Mouse (Mus musculus): ENCODE data around the gene Plac1. TPM values are rescaled to one million over a fixed set of nuclear protein-coding genes. Genes with fewer than 3 reads are reported as not detected.
A peak's percentile ranks its signal among the peaks of the same experiment; 100 is the strongest.
"Not testable (repeated sequence)": the region's sequence is repeated elsewhere in the genome, so short reads cannot be mapped to it uniquely, and the experiment has no call there.

The Plac1 gene
- not detected for total RNA-seq (2021)
- long read RNA-seq, experiment 1: 0 reads
- long read RNA-seq, experiment 2: 0 reads

- DNase-seq (ENCODE audit: low spot score): no peak
Measured at GRCm38 (mm10) chrX:53240011-53240410, at the start of gene Plac1. Gene Plac1 (minus strand): TSS chrX:53240111.

DNA sequence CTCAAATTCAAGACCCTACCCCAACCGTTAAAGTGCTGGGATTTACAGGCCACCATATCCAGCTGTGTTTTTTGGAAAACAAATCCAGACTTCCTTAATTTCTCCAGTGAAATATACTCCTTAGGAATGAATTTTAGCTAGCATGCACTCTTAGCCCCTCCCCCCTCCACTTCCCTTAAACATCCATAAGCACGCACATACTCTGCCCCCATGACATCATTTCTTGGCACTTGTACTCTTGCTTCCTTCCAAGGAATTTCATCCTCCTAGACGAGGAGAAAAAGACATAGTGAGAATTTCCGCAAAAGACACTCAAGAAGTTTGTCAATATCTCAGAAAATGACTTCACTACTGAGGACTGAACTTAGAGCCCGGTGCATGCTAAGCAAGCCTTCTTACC, 48.0 kb upstream of the Plac1 start:
- DNase-seq (ENCODE audit: low spot score): no peak

DNA sequence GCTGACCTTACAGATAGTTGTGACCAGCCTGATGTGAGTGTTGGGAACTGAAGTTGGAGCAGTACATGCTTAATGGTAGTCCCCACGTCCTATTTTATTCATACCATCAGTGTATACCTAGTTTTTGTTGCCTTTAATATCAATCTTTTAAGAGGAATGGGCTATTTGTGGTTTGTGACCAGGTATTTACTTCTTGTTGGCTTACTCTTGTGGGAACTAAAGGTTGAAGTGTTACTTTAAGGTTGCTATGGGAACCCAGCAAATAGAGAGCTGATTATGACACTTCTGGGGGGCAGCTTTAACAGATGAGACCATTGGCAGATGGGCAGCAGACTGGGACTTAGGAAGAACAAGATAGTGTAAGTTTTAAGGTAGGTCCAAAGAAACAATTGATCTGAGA, 33.2 kb upstream of the Plac1 start, which contains the start of gene Fam122c:
Gene Fam122c (plus strand): TSS at position 301 of the 400 bp plus-strand sequence.
- DNase-seq (ENCODE audit: low spot score): no peak

GRCm38 (mm10) chrX:53271628-53272027, 31.7 kb upstream of the Plac1 start:
- not testable (repeated sequence) for DNase-seq (ENCODE audit: low spot score)

- no peak for DNase-seq (ENCODE audit: low spot score)
Measured at GRCm38 (mm10) chrX:53270063-53270432, 30.1 kb upstream of the Plac1 start.

DNA sequence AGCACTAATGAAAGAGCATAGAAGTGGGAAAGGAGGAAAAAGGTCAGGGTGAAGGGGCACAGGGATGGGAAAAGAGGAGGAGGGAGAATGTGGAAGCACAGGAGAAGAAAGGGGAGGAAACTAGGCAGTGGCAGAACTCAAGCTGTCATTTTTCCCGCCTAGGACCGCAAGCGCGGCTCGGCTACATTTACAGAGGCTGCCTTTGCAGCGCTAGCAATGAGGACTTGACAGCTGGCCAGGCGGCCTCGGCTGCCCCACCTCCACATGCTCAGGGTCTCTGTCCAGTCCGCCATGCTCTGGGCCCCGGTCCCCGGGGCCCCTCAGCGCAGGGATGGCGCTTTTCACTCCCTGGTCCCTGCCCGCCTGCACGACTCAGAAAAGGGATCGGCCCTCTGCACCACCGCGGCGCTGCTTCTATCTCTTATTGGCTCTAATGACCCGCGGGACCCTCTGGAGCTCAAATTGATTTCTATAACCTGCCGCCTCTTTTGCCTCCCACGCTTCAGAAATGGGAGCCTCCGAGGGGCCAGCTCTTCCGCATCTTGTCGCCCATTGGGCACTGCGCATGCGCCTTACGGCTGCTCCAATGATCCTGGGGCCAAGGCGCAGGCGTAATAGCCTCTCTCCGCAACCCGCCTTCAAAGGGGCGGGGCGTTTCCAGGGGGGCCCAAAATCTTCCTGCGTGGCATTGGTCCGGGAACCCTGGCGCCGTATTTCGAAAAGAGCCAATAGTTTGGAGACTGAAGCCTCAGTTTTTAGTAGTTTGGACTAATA, 29.6 kb upstream of the Plac1 start, which contains the start of gene Fam122b:
Gene Fam122b (minus strand): TSS at position 517 of the 774 bp plus-strand sequence.
- peak; percentile 91 for DNase-seq (ENCODE audit: low spot score)

GRCm38 (mm10) chrX:53268856-53269255, 28.9 kb upstream of the Plac1 start:
- peak; percentile 38 for DNase-seq (ENCODE audit: low spot score)

DNA sequence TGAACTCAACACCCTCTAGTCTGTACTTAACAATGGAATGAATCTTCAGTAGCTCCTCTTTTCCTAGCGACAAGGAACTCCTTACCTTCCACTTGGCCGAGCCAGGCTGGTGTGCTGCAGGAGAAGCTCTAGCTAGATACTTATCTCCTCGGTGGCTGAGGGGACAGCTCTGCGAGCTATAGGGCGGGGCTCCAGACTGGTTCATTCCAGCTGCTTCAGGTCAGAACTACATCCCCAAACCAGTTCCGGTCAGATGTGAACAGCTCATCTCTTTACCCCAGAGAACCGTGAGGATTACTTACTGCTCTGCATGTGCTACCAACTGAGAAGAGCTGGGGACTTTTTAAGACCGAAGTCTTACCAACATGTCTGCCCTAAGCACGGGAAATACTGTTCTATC, 26.3 kb upstream of the Plac1 start:
- DNase-seq (ENCODE audit: low spot score): no peak

DNA sequence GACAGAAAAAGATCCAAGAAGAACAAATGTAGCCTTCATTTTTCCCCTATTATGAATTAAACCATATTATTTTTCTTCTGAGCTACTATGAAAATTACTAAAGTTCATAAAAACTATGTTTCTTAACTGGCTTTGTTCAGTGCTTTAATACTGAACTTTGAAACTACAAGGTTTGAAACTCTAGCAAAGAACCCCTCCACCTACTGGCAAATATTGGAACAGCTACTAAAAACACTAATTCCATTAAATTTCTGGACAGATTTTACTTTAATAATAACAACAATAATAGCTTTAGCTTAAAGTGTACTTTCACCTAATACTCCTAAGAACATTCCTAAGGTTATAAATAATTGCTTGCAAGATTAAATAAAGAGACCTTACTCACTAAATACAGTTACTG, 15.3 kb upstream of the Plac1 start:
- no peak for DNase-seq (ENCODE audit: low spot score)

GRCm38 (mm10) chrX:53237971-53238370, 1.9 kb downstream of the Plac1 start:
- no peak for DNase-seq (ENCODE audit: low spot score)

DNA sequence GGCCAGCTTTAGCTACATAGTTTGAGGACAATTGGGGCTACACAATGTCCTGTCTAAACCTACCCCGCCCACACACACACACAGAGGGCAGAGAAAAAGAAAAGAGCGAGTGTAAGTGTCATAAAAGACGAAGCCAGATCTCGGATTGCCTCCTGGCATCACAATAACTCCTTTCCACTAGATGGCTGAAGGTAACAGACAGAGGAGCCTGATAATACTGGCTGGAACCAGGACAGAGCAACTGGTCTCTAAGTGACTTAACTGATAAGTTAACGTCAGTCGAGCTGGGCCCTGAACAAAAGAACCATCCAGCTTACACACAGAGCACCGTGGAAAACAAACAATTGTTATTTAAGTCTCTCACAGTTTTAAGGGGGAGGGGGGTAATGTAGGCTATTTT, 3.5 kb downstream of the Plac1 start:
- no peak for DNase-seq (ENCODE audit: low spot score)

DNA sequence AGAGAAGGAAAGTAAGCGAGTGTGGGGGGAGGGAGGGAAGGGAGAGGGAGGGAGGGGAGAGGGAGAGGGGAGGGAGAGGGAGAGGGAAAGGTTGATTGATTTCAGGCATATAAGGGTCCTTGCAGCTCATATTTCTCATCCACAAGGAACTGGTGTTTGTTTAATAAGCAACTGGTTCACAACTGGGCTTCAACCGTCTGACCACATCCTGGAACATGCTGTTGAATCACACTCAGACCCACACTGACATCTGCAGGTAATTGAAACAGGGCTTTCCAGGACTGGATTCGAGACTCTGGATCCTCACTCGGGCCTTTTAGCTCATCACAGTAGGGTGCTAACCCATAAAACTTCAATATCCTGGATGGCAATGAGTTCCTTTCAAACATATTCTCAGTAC, 6.2 kb downstream of the Plac1 start:
- no peak for DNase-seq (ENCODE audit: low spot score)

- no peak for DNase-seq (ENCODE audit: low spot score)
Measured at GRCm38 (mm10) chrX:53231965-53232364, 7.9 kb downstream of the Plac1 start.

DNA sequence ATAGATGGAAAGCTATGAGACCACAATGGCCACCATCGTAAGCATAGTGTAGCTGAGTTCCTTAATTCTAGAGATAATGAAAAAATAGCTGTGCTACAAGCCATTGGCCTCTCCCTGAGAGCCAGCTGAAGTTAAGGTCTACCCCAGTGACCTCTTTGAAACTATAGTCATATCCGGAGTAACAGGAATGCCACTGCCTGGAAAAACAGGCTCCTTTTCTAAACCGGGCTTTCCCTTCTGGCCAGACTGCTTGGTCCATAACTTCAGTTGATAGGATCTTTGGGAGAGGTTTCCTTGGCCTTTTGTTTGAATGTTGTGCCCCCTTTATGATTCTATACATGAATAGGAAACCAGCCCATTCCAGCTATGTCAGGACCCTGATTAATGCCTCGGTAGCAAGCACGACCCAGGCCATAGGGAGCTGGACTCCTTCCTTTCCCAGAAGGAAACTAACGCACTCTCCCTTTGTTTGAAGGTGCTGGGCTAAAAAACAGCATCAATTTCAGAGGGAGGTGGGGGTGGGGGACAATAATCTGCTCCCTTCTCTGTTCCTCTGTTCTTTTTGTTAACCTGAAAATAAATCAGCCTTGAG, 15.5 kb downstream of the Plac1 start:
- no peak for DNase-seq (ENCODE audit: low spot score)

GRCm38 (mm10) chrX:53220855-53221254, 19.1 kb downstream of the Plac1 start:
- peak; percentile 45 for DNase-seq (ENCODE audit: low spot score)

- DNase-seq (ENCODE audit: low spot score): peak; percentile 13
Measured at GRCm38 (mm10) chrX:53214557-53215229, 25.2 kb downstream of the Plac1 start.

DNA sequence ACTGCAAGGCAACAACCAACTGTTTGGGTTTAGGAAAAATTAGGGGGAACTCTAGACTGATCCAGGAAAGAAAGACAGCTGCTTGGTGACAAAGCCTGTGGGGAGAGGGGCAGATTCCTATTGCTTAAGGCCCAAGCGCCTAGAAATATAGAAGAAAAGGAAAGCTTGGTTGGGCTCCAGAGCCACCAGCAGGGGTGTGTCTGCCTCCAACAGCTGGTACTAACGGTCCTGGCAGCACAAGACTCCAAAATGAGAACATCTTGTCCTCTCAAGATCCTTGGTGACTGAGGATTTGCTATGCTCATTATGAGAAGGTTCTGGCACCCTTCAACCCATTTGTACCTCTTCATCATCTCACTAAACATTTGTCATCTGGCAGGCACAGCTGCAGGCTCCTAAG, 26.1 kb downstream of the Plac1 start:
- no peak for DNase-seq (ENCODE audit: low spot score)

- DNase-seq (ENCODE audit: low spot score): no peak
Measured at GRCm38 (mm10) chrX:53212485-53212884, 27.4 kb downstream of the Plac1 start.

DNA sequence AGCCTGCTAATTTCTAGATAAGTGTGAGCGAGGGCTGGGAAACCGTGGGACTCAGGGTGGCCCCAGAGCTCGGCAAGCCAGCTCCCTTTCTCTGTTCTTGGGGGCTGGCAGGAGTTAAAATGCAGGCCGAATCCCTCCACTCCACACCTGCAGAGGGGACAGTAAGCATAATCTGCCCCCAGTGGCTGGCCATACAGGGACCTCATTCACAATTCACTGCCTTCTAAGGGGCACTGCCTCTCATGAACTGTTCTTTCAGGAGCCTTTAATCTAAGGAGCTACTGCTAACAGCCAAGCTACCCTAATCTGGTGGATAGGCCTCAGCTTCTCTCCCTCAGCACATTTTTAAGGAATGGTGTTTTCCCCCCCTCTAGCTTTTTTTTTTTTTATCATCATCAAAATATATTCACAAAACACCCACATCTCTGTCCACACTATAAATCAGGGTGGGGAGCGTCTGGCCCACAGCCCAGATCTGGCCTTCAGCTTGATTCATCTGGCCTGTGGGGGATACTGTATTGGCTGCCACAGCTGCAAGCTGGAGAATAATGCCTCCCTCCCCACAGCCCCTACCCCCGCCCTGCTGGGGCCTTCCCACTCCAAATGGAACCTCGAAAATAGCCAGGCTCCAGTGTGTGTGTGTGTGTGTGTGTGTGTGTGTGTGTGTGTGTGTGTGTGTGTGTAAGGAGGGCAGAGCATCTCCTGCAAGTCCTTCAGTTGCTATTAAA, 28.0 kb downstream of the Plac1 start:
- peak; percentile 36 for DNase-seq (ENCODE audit: low spot score)

DNA sequence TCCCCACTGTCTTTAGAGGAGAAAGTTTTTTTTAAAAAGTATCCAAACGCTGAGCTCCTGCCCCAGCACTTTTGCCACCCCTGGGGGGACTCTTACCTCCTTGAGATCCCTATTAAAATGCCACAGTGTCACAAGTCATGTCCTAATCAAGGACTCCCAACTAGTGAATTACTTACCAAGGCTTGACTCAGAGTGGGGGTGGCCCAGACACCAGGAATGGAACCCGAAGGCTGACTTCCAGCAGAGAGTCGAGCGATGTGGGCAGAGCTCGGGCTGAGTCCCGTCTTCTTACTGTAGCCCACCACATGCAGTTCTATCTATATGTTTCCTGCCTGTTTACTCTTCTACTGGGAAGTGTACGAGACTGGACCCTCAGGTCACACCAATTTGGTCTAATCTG, 30.5 kb downstream of the Plac1 start:
- no peak for DNase-seq (ENCODE audit: low spot score)

- no peak for DNase-seq (ENCODE audit: low spot score)
Measured at GRCm38 (mm10) chrX:53204690-53205311, 35.1 kb downstream of the Plac1 start.
